Mouse (Mus musculus): ENCODE measurements around the gene Canx. TPM values are rescaled to one million over a fixed set of nuclear protein-coding genes. Genes with fewer than 3 reads are reported as not detected.

Gene Canx
- 292 and 313 TPM in 2 replicates for polyA plus RNA-seq (2016; fragmentation: Nextera tagmentation; extraction: Ambion mirVana)

GRCm38 (mm10) chr11:50325496-50326301 lies at the start of gene Canx:
Canx (minus strand) TSS chr11:50325673.
- Histone ChIP-seq H3K9me3 (no peaks in the 10 kb centered on the region), H3K4me1 (replicated peaks) (peaks cover 23% of the 10 kb centered on the region), H3K36me3 (peaks cover 4% of the 10 kb centered on the region; the same call in 1 of the 2 replicates), H3K27ac (peak within 1 kb of the TSS; percentile 94), H3K4me3 (replicated peaks) (peak within 1 kb of the TSS; percentile 78), H3K9ac (replicated peaks) (peak within 1 kb of the TSS; percentile 92), H3K4me2 (peak within 1 kb of the TSS; percentile 84), H3K27me3 (no peaks in the 10 kb centered on the region)
- ATAC-seq (ENCODE audit: insufficient number of reproducible peaks, insufficient read depth, low FRiP score, low TSS enrichment, low read depth): peak; percentile 97
- under 1% methylated on average over 64 of the region's 64 CpGs for WGBS

GRCm38 (mm10) chr11:50374286-50375015 lies 49.0 kb upstream of the Canx start:
- no peak overlapping the region for H3K27ac ChIP-seq
- no peaks in the 10 kb centered on the region for H3K27me3 ChIP-seq
- H3K9ac ChIP-seq (replicated peaks): no peak overlapping the region
- H3K4me1 ChIP-seq (replicated peaks): peaks cover 17% of the 10 kb centered on the region
- H3K9me3 ChIP-seq: no peaks in the 10 kb centered on the region
- H3K4me3 ChIP-seq (replicated peaks): no peak overlapping the region
- ATAC-seq (ENCODE audit: insufficient number of reproducible peaks, insufficient read depth, low FRiP score, low TSS enrichment, low read depth): no peak
- 87% methylated on average over 13 of the region's 13 CpGs for WGBS
- peaks cover 9% of the 10 kb centered on the region for H3K36me3 ChIP-seq
- H3K4me2 ChIP-seq: no peak overlapping the region

GRCm38 (mm10) chr11:50373621-50374020 lies 48.1 kb upstream of the Canx start:
- no peak for ATAC-seq (ENCODE audit: insufficient number of reproducible peaks, insufficient read depth, low FRiP score, low TSS enrichment, low read depth)
- no peak overlapping the region for H3K4me3 ChIP-seq (replicated peaks)
- H3K9me3 ChIP-seq: no peaks in the 10 kb centered on the region
- no peaks in the 10 kb centered on the region for H3K27me3 ChIP-seq
- no peak overlapping the region for H3K4me2 ChIP-seq
- H3K36me3 ChIP-seq: 0 out of 2 replicates have a peak, but pooled peaks cover under 1% of the 10 kb centered on the region
- H3K9ac ChIP-seq (replicated peaks): no peak overlapping the region
- peaks cover 12% of the 10 kb centered on the region for H3K4me1 ChIP-seq (replicated peaks)
- 94% methylated on average over 1 of the region's 1 CpGs for WGBS
- H3K27ac ChIP-seq: no peak overlapping the region

- ATAC-seq (ENCODE audit: insufficient number of reproducible peaks, insufficient read depth, low FRiP score, low TSS enrichment, low read depth): no peak
- Histone ChIP-seq H3K4me2 (no peak overlapping the region), H3K27me3 (no peaks in the 10 kb centered on the region), H3K36me3 (no peaks in the 10 kb centered on the region), H3K9ac (replicated peaks) (no peak overlapping the region), H3K27ac (no peak overlapping the region), H3K9me3 (no peaks in the 10 kb centered on the region), H3K4me3 (replicated peaks) (no peak overlapping the region), H3K4me1 (replicated peaks) (peaks cover 12% of the 10 kb centered on the region)
These were observed 47.6 kb upstream of the Canx start for GRCm38 (mm10) chr11:50373086-50373485.

GRCm38 (mm10) chr11:50371911-50372310 lies 46.4 kb upstream of the Canx start:
- Histone ChIP-seq H3K4me2 (peak overlapping the region; percentile 63), H3K36me3 (no peaks in the 10 kb centered on the region), H3K9ac (replicated peaks) (peak overlapping the region; percentile 67; the same call in 1 of the 2 replicates), H3K4me1 (replicated peaks) (peaks cover 12% of the 10 kb centered on the region), H3K27ac (no peak overlapping the region; the same call in 1 of the 2 replicates), H3K27me3 (no peaks in the 10 kb centered on the region), H3K4me3 (replicated peaks) (peak overlapping the region; percentile 38; the same call in 1 of the 2 replicates), H3K9me3 (no peaks in the 10 kb centered on the region)
- no peak for ATAC-seq (ENCODE audit: insufficient number of reproducible peaks, insufficient read depth, low FRiP score, low TSS enrichment, low read depth)
- 96% methylated on average over 1 of the region's 1 CpGs for WGBS

GRCm38 (mm10) chr11:50371399-50371841 lies 45.9 kb upstream of the Canx start:
- peak overlapping the region; percentile 63 for H3K4me2 ChIP-seq
- peak overlapping the region; percentile 38 for H3K4me3 ChIP-seq (replicated peaks)
- peak overlapping the region; percentile 67 for H3K9ac ChIP-seq (replicated peaks)
- H3K36me3 ChIP-seq: no peaks in the 10 kb centered on the region
- peaks cover 10% of the 10 kb centered on the region for H3K4me1 ChIP-seq (replicated peaks)
- H3K9me3 ChIP-seq: no peaks in the 10 kb centered on the region
- WGBS: 3% methylated on average over 18 of the region's 18 CpGs
- H3K27me3 ChIP-seq: no peaks in the 10 kb centered on the region
- H3K27ac ChIP-seq: peak overlapping the region; percentile 56
- no peak for ATAC-seq (ENCODE audit: insufficient number of reproducible peaks, insufficient read depth, low FRiP score, low TSS enrichment, low read depth)

- peaks cover 5% of the 10 kb centered on the region for H3K4me1 ChIP-seq (replicated peaks)
- peak overlapping the region; percentile 63 for H3K4me2 ChIP-seq
- H3K27ac ChIP-seq: peak overlapping the region; percentile 17; the same call in 1 of the 2 replicates
- H3K27me3 ChIP-seq: no peaks in the 10 kb centered on the region
- no peaks in the 10 kb centered on the region for H3K36me3 ChIP-seq
- H3K4me3 ChIP-seq (replicated peaks): peak overlapping the region; percentile 38
- H3K9ac ChIP-seq (replicated peaks): no peak overlapping the region
- ATAC-seq (ENCODE audit: insufficient number of reproducible peaks, insufficient read depth, low FRiP score, low TSS enrichment, low read depth): no peak
- 65% methylated on average over 4 of the region's 4 CpGs for WGBS
- H3K9me3 ChIP-seq: no peaks in the 10 kb centered on the region
These were observed 45.5 kb upstream of the Canx start for GRCm38 (mm10) chr11:50370969-50371368.

GRCm38 (mm10) chr11:50369360-50369911 lies 44.0 kb upstream of the Canx start:
- Histone ChIP-seq H3K4me1 (replicated peaks) (0 out of 2 replicates have a peak, but pooled peaks cover 3% of the 10 kb centered on the region), H3K27me3 (no peaks in the 10 kb centered on the region), H3K36me3 (no peaks in the 10 kb centered on the region), H3K4me2 (no peak overlapping the region), H3K27ac (no peak overlapping the region), H3K9ac (replicated peaks) (no peak overlapping the region), H3K4me3 (replicated peaks) (no peak overlapping the region), H3K9me3 (no peaks in the 10 kb centered on the region)
- 87% methylated on average over 5 of the region's 5 CpGs for WGBS
- no peak for ATAC-seq (ENCODE audit: insufficient number of reproducible peaks, insufficient read depth, low FRiP score, low TSS enrichment, low read depth)

GRCm38 (mm10) chr11:50367531-50367930 lies 42.1 kb upstream of the Canx start:
- Histone ChIP-seq H3K4me3 (replicated peaks) (no peak overlapping the region), H3K4me1 (replicated peaks) (0 out of 2 replicates have a peak, but pooled peaks cover 3% of the 10 kb centered on the region), H3K36me3 (no peaks in the 10 kb centered on the region), H3K27ac (no peak overlapping the region), H3K4me2 (no peak overlapping the region), H3K9me3 (no peaks in the 10 kb centered on the region), H3K27me3 (no peaks in the 10 kb centered on the region), H3K9ac (replicated peaks) (no peak overlapping the region)
- 90% methylated on average over 9 of the region's 9 CpGs for WGBS
- ATAC-seq (ENCODE audit: insufficient number of reproducible peaks, insufficient read depth, low FRiP score, low TSS enrichment, low read depth): no peak

GRCm38 (mm10) chr11:50365322-50365721 lies 39.8 kb upstream of the Canx start:
- ATAC-seq (ENCODE audit: insufficient number of reproducible peaks, insufficient read depth, low FRiP score, low TSS enrichment, low read depth): no peak
- no peak overlapping the region for H3K4me3 ChIP-seq (replicated peaks)
- no peaks in the 10 kb centered on the region for H3K9me3 ChIP-seq
- H3K4me1 ChIP-seq (replicated peaks): no peaks in the 10 kb centered on the region
- peaks cover 3% of the 10 kb centered on the region for H3K27me3 ChIP-seq
- no peak overlapping the region for H3K9ac ChIP-seq (replicated peaks)
- no peaks in the 10 kb centered on the region for H3K36me3 ChIP-seq
- no peak overlapping the region for H3K4me2 ChIP-seq
- no peak overlapping the region for H3K27ac ChIP-seq

GRCm38 (mm10) chr11:50364548-50364947 lies 39.1 kb upstream of the Canx start:
- no peaks in the 10 kb centered on the region for H3K4me1 ChIP-seq (replicated peaks)
- WGBS: 7% methylated on average over 4 of the region's 4 CpGs
- H3K9me3 ChIP-seq: no peaks in the 10 kb centered on the region
- H3K4me2 ChIP-seq: no peak overlapping the region
- no peak overlapping the region for H3K27ac ChIP-seq
- H3K36me3 ChIP-seq: no peaks in the 10 kb centered on the region
- no peak for ATAC-seq (ENCODE audit: insufficient number of reproducible peaks, insufficient read depth, low FRiP score, low TSS enrichment, low read depth)
- no peak overlapping the region for H3K4me3 ChIP-seq (replicated peaks)
- no peak overlapping the region for H3K9ac ChIP-seq (replicated peaks)
- H3K27me3 ChIP-seq: peaks cover 6% of the 10 kb centered on the region

Measured in limb, embryonic 12.5 days (tissue).